Mouse (Mus musculus): ENCODE results near the gene Jakmip3.

Jakmip3 gene

DNA sequence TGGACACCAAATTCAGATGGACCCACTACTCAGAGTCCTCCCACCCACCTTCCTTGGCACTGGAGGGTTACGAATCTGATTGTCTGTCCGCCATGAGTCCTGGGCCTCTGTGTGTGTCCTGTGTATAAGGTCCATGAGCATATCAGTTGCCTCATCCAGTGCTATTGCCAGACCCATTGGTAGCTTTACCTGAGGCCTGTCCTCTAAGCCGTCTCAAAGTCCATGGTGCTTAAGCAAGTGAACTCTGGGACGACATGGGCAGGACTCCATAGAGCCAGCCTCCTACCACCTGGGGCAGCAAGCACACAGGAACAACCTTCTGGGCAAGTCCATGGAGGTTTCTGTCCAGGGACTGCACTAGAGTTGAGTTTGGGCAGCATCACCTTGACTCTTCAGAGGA is 90.7 kb downstream of the Jakmip3 start:
- no peak for DNase-seq (ENCODE audit: low read depth, low spot score)

DNA sequence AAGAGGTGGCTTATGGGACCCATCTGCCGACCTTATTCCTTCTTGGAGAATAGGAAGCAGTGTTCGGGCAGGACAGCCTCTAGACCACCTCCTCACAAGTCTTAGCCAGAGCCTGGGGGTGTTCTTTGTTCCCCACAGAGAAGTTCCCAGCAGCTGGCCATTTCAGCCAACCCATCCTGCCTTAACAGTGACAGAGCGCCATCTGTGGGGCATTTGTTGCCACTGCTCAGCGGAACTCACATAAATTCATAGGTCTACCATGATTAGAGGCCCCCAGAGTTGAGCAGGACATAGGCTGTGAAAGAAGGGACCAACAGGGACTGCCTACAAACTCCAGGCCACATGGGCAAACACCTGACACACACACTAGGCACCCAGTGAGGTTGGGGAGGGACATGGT is 122.9 kb downstream of the Jakmip3 start:
- DNase-seq (ENCODE audit: low read depth, low spot score), result no peak

DNA sequence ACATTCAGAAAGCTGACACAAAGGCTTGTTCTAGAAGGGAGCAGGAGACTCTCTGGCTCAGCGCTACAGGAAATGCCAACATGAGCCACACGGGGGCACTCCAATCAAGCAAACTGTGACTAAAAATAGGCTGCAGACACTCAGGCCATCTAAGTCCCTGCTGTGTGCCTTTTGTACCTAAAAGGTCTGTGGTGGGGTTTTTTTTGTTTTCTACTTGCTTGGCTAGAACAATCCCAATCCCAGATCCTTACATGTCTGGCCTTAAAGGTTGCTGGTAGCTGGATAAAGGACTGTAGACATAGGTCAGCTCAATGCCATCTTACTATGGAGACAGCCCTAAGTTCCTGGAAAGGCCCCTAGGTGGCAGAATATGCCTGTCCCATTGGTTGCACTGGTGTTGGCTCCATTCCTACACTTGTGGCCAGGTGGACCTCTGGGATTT is 127.7 kb downstream of the Jakmip3 start:
- DNase-seq (ENCODE audit: low read depth, low spot score), result peak; percentile 81

DNA sequence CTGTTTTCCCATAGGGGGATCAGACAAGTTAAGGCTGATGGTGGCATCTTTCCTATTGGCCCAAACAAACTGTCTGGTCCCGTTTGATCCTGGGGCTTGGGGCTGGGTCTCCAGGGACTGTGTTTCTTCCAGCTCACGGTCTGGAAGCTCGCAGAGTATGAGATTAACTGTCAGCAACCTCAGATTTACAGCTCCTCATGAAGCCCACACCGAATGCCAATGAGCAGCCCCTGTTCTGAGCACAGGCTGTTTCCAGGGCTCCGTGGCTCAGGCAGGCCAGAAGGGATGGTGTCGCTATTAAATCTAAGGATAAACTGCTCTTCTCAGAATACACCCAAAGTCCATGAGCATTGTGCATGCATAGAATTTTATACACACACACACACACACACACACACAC is 133.7 kb downstream of the Jakmip3 start:
- DNase-seq (ENCODE audit: low read depth, low spot score), result no peak

DNA sequence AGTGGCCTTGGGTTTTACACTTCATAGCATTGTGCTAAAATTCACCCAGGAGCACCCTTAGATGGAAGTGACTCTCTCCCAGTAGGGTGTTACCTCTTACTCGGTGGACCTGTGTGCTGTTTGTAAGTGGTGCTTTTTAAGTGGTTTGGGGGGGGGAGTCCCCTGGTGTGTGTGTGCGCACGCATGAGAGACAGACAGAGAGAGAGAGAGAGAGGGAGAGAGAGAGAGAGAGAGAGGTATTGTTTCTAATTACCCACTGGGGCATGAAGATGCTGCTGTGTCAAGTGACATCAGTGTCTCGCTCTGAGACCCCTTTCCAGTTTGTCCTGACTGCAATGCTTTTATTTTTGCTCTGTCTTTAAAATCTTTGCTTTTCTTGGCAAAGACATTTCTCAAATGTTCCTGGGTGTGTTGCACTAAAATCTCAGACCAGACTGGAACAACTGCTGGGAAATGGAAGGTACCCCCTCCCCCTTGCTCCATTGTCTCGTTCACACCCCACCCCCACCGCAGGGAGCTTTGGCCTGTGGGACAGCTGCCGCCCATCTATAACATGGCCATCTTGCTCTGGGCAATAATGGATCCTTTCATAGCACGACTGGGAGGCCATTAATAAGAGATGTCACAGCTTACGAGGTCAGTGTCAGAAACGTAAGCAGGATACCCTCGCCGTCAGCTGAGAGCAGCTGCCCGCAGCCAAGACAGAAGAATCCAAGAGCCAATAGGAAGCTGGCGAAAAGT is 134.7 kb downstream of the Jakmip3 start:
- no peak for DNase-seq (ENCODE audit: low read depth, low spot score)

DNA sequence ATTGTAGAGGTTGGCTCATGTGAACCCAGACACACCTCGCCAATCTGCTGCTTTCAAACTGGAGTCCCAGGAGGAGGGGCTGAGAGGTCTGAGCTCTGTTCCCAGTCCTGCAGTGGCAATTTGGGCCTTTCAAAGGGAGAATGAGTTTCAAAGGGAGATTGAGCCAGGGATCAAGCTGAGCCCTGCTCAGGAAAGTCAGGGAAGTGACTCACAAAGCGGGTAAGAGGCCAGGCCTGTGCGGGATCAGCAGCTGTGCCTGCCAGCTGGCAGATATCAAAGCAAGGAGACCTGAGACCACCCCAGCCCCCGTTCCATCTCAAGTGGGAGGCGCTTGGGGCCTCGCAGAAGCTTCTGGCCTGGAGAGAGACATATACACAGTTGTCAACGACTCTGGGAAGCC is 136.8 kb downstream of the Jakmip3 start:
- no peak for DNase-seq (ENCODE audit: low read depth, low spot score)

DNA sequence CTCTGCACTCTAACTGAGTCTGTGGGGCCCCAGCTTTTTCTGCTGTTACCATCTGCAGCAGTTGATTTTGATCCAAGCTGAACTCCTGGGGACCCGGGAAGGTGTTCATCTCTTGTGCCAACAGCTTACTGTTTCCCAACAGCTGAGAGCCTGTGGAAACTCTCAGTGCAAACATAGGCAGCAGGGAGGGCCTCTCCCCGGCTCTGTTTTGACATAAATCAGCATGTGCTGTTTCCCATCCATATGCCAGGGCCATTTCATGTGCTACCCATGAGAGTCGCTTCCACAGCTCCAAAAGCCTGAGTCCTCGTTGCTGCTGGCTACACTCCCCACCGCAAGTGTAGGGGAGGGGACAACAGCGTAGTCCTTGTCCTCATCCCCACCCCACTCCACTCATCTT is 137.7 kb downstream of the Jakmip3 start:
- no peak for DNase-seq (ENCODE audit: low read depth, low spot score)

DNA sequence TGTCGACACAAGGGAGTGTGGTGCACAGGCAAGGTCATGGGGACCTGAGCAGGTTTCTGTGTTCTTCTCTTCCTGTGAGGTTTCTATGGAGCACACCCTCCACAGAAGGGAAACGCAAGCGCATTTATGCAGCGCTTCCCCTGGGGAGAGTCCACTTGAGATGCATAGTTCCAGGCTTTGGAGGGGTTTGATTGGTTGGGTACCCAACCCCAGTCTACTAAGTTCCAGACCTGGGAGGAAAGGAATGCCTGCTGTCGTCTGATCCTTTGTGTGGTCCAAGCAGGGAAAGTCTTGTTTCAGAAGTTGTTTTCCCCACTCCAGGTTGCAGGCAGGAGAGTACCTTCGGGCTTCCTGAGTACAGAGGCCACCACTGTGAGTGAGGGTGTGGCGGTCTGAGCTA is 138.6 kb downstream of the Jakmip3 start:
- DNase-seq (ENCODE audit: low read depth, low spot score), result no peak

DNA sequence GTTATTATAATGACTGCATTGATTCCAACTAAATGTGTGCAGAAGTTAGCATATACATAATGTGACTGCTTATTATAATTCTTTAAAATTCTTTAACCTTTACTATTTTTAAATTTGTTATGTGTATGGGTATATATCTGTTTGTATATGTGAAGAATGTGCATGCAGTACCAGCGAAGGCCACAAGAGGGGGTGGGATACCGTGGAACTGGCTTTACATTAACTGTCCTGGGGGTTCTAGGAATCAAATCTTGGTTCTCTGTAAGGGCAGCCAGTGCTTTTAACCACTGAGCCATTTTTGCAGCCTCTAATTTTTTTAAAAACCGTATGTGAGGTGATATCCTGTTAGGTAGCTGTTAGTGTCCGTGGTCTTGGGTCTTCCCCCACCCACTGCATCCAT is 140.2 kb downstream of the Jakmip3 start:
- DNase-seq (ENCODE audit: low read depth, low spot score), result no peak

DNA sequence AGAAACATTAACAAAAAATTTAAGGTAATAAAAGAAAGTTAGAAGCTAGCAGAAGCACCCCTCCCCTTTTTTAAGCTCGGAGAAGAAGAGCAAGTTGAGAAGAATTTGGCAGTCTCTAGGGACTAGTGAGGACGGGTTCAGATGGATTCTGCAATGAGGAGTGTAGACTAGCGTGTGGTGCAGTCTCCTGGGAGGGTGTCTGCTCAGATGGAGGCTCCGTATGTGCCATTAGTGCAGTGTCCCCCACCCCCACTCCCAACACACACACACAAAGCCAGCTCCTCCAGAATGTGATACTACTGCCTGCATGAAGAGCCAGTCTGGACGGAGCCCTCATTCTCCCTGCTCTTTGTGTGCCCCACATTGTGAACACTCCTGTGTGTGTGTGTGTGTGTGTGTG is 140.6 kb downstream of the Jakmip3 start:
- no peak for DNase-seq (ENCODE audit: low read depth, low spot score)

DNA sequence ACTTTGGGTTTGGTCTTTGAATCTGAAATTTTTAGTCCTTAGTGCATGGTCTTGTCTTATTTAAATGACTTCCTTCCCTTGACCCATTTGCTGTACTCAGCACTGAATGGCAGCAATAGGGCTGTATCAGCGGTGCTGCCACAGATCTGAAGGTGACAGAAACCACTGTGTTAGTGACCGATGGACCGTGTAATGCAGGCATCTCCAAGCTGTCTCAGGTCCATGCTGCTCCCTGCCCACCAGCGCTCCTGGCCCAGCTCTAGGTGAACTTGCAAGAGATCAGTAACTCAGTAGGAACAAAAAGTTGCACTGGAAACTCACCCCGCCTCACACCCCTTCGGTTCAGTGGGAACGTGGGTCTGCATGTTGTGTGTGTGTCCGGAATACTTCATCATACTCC is 141.8 kb downstream of the Jakmip3 start:
- DNase-seq (ENCODE audit: low read depth, low spot score), result no peak

DNA sequence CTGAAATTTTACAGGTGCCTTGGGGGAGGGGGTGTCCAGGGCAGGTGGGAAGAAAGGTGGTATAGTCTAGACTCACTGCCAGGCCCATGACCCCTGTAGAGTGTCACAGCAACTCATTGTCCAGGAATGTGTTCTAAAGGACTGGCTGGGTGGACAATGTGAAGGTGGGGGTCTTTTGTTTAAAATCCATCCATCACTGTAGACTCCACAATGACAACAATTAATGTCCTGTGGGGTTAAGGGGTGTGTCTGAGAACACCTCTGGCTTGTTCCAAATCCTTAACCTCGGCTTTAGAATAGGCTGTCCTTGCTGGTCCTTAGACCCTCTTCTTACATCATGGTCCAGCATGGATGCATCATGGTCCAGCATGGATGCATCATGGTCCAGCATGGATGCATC is 143.8 kb downstream of the Jakmip3 start:
- no peak for DNase-seq (ENCODE audit: low read depth, low spot score)

DNA sequence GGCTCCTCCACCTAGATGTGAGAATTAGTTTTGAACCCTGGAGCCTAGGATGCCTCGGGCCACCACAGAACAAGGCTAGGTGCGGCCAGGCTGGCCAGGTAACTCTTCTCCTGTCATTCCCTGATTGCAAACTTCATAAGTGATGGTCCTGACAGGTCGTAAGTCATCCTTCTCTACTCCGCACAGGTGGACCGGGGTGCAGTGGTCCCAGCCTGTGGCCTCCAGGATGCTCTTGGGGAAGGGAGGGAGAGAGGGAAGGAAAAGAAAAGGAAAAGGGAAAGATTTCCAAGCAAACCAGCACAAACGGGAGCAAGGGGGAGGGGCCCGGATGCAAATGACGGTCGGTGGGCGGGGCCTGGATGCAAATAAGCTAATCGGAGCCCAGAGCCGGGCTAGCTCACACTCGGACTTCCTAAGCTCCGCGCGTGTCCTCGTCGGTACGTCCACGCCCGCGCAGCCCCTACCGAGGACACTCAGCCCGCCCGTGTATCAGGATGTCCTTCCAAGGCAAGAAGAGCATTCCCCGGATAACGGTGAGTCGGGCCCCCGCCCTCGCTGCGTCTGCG is 145.2 kb downstream of the Jakmip3 start, which contains the start of gene Dpysl4:
TSS of gene Dpysl4 (plus strand) at position 373 of the 566 bp plus-strand sequence.
- DNase-seq (ENCODE audit: low read depth, low spot score), result no peak

DNA sequence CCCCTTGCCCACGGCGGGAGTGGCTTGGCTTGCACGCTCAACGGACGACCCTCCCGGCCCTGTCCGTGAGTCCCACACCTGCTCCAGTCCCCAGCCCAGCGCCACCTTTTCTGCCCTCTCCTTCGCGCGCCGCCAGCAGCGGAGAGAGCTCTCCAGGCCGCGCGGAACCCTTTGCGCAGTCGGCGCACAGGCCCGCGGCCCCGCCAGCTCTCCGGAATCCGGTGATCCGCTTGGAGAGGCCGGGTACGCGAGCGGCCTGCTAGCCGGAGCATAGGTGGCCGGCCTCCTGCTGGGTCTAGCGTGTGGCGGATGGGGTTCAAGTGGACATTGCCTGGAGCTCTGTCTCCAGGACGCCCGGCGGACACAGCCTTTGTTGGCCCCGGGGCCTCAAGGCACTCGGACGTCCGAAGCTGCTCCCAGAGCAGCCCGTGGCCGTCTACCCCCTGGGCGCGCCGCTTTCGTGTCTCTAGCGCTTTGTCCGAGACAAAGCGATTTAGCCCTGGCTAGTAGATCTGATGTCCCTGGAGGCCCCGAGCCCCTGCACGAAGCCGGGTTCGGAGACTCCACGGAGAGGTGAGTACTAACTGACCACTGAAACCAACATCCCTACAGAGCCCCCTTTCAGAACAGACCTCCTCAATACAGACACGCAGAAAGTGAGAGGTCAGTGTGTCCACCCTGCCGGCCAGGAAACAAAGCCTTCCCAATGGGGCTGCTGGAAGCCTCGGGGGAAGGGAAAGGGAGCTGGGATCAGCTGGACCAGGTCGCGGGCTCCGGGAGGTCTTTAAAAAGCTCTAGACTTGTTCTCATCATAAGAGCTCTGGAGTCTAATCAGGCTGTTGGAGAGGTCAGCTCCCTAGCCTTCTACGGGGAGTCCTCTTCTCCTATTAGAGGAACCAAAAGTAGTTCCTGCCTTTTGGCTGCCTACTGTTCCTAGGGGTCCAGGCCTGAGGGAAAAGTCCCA is 145.9 kb downstream of the Jakmip3 start:
- no peak for DNase-seq (ENCODE audit: low read depth, low spot score)

DNA sequence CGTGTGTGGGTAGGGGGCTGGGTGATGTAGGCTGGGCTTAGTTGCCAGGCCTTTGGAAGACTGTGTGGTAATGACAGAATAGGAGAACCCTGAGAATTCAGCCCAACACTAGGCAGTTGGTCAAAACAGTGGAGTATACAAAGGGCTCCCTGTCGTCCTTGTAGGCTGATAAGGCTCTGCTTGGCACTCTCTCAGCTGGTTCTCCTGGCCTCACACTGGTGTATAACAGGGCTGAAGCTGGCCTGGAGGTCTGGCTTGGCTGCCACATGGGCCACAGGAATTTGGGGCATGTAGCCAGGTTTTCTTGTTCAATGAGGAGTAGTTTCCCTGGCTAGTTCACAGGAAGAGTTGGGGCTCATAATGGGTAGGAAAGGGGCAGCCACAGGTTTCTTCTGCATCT is 147.3 kb downstream of the Jakmip3 start:
- peak; percentile 70 for DNase-seq (ENCODE audit: low read depth, low spot score)

DNA sequence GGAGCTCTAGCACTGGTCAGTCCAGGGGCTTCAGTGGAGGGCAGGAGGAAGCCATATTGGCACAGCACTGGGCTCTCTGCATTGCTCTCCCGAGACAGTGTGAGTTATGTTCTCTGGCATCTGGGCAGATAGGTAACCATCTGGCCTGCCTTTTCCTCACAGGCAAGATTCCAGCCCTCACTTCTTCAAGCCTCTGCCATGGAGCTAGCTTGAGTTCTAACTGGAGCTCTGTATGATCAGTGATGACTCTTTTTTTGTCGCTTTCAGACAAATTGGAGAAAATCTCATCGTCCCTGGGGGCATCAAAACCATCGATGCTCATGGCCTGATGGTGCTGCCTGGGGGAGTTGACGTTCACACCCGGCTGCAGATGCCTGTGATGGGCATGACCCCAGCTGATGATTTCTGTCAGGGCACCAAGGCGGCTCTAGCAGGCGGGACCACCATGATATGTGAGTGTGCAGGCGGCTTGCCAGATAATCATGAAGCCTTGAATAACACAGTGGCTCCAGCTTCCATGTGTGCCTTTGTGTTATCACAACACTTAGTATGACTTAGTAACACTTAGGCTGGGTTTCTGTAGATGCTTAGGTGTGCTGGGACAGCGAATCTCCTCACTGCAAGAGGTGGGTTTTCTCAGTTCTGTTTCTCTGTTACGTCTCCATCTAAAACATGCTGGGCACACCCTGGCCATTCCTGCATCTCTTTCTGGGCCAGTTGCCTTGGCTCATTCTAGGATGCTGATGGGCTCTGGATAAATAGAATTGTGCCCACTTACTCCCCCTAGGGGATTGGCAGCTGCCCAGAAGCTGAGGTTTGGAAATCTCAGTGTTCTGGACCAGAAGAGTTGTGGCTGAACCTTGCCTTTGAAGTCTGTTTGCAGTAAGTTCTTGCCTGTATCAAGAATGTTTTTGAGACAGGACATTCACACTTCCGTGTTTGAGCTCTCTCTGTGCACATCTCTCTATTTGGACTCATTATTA is 149.7 kb downstream of the Jakmip3 start:
- no peak for DNase-seq (ENCODE audit: low read depth, low spot score)

DNA sequence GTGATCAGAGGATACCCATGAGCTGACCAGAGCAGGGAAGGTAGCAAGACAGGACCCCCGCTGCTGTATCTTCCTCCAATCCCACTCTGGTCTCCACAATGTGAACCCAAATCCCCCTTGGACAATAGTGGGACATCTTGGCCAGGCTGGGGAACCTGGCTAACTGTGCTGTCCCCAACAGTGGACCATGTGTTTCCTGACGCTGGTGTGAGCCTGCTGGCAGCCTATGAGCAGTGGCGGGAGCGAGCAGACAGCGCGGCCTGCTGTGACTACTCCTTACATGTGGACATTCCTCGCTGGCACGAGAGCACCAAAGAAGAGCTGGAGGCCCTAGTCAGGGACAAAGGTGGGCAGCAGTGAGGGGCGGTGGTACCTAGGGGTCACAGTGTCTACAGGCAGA is 151.2 kb downstream of the Jakmip3 start:
- no peak for DNase-seq (ENCODE audit: low read depth, low spot score)

DNA sequence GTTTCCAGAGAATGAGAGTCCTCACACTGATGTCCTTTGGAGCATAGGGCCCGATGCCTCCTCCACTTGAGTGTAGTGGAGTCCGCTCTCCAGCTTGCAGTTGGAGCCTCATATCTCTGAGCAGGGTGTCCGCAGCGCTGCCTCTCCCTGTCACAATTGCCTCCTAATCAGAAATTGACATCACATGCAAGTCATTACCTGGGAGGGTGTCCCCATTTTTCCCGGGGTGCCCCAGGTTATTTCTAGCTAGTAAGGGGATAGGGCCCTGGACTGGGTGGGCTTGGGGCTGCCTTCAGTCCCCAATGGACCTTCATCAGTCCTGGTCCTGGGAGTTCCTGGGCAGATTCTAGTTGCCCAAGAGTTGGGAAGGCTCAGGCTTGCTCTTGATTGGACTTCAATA is 152.1 kb downstream of the Jakmip3 start:
- no peak for DNase-seq (ENCODE audit: low read depth, low spot score)

DNA sequence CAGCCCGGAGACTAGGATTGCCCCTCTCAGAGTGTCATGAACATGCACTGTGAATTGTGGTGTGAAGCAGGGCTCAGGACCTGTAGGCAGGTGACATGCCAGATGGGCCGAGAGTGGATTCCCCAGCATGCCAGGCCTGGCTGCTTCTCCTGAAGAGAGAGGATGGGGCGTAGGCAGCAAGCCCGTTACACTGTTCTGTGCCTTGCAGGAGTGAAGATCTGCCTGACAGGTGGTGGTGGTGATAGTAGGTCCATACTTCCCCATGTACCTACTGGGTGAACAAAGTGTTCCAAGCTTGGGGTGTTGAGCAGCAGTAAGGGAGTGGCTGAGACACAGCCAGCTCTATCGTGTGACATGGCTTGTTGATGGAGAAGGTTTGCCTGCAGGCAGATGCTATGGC is 152.6 kb downstream of the Jakmip3 start:
- no peak for DNase-seq (ENCODE audit: low read depth, low spot score)

DNA sequence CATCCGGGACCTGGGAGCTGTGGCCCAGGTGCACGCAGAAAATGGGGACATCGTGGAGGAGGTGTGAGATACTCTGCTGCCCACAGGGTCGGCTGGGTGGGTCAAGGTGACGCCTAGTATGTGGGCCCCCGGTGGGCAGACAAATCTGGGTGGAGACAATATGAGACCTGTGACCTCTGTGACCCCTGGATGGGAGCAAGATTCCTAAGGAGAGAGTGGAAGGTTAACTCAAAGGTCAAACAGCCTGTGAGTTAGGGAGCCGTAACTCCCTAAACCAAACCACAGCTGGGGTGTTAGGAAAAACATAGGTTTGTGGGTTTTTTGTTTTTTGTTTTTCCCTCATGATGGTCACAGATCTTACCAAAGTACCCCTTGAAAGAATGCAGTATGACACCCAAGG is 153.3 kb downstream of the Jakmip3 start:
- DNase-seq (ENCODE audit: low read depth, low spot score), result no peak

DNA sequence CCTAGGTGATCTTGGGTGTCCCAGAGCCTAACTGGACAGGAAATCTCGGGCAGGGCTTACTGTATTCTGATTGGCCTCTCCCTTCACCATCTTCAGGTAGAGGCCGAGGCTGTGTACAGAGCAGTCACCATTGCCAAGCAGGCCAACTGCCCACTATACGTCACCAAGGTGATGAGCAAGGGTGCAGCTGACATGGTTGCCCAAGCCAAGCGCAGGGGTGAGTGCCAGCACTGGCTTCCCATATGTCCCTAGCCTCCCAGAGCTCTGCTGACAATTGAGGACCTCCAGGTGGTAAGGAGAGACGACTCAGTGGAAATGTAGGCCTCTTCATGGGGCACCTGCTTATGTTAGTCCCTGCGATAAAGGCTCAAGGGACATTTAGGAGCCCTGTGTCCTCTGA is 154.2 kb downstream of the Jakmip3 start:
- no peak for DNase-seq (ENCODE audit: low read depth, low spot score)
